Mouse (Mus musculus): Measurements from ENCODE around the gene Ap3b1.
A peak's percentile ranks its signal among the peaks of the same experiment; 100 is the strongest.

DNA sequence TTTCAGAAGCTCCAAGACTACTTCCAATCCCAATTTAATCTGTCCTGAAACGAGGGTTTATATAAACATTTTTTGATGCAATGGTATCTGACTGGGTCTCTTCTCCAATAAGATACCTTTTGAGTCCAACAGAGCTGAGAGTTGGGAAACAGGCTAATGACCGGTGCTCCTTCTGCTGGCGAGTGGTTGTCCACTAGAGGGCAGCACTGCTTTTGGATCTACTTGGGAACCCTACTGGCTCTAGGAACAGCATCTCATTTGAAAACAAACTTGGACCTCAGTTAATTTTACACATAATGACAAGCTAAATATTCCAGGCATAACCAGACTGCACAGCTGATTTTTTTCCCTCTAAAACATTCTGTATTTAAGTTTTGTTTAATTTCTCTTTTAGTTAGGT lies 201.3 kb downstream of the Ap3b1 start:
- TF ChIP-seq CTCF (conservative IDR thresholded peaks at IDR 0.05; ENCODE audit: low read length) (peak; percentile 80), NANOG (IDR thresholded peaks at IDR 0.05; ENCODE audit: borderline replicate concordance, low read length) (no peak)

All from E14TG2a.4 (cell line).